In genomic region chr5:28157044-28157730, GRCm38 (mm10) we compare ENCODE assay signal across 32 mouse cellular contexts. TPM values are rescaled to one million over a fixed set of nuclear protein-coding genes. Genes with fewer than 3 reads are reported as not detected.
DNase-seq lines count a peak whose midpoint lies in the region; ATAC-seq and TF ChIP-seq lines count a peak whose summit lies in the region.
"Had no signal": no experiment of that assay in that cellular context is flagged by ENCODE, and none has a peak within 500 bp of the region (broad histone marks: within the 10 kb centered on the region; RNA-seq: fewer than 3 reads in every experiment).

No protein-coding gene starts in this region.

- no peaks in the 10 kb centered on the region for H3K9me3 ChIP-seq in lung, embryonic 14.5 days (ENCODE audit: low read depth, low read length)
- H3K9me3 ChIP-seq in midbrain, embryonic 13.5 days: no peaks in the 10 kb centered on the region
- H3K9me3 ChIP-seq: embryonic facial prominence, embryonic 12.5 days; forebrain, embryonic 12.5 days; heart, embryonic 12.5 days; hindbrain, embryonic 15.5 days; limb, embryonic 15.5 days; neural tube, embryonic 13.5 days had no signal

- TF ChIP-seq CTCF in lung, embryonic 14.5 days (IDR thresholded peaks at IDR 0.05; ENCODE audit: low read depth): no peak
- TF ChIP-seq CTCF in thymus, adult 2 months (IDR thresholded peaks at IDR 0.05; ENCODE audit: borderline replicate concordance, control insufficient read depth, extremely low read depth, insufficient read depth, low read length, poor library complexity): no peak

- DNase-seq in lung, embryonic 14.5 days: peak; percentile 26
- DNase-seq in lung, adult 18-20 months: no peak
- DNase-seq in embryo, embryonic 10.5 days (ENCODE audit: low spot score): peak; percentile 39
- no peak for DNase-seq in thymus, adult 2 months
- DNase-seq in kidney, postnatal 25 days: no peak
- no peak for DNase-seq in adrenal gland, postnatal 25 days
- DNase-seq: cerebellum, adult 11-12 months; cerebellum, postnatal 36 days; gastrocnemius, postnatal 25 days; heart, adult 18-20 months; heart, postnatal 14 days; kidney, adult 9 months; kidney, postnatal 36 days; lung, postnatal 4 days; retina, postnatal 1 day; right cerebral cortex, postnatal 25 days; spleen, adult 18-20 months; thymus, postnatal 4 days had no signal

- no peak overlapping the region for H3K9ac ChIP-seq in lung, embryonic 14.5 days
- no peak overlapping the region for H3K9ac ChIP-seq in midbrain, embryonic 13.5 days (replicated peaks)
- H3K9ac ChIP-seq: embryonic facial prominence, embryonic 12.5 days; forebrain, embryonic 12.5 days; heart, embryonic 12.5 days; hindbrain, embryonic 15.5 days; limb, embryonic 15.5 days; liver, embryonic 14.5 days; neural tube, embryonic 13.5 days had no signal

- 6% methylated on average over 9 of the region's 9 CpGs for WGBS in lung, embryonic 14.5 days
- 4% methylated on average over 9 of the region's 9 CpGs for WGBS in midbrain, embryonic 13.5 days
- 17% methylated on average over 9 of the region's 9 CpGs for WGBS in thymus, adult 2 months

- ATAC-seq in lung, embryonic 14.5 days (ENCODE audit: insufficient read depth): no peak
- no peak for ATAC-seq in midbrain, embryonic 13.5 days

- H3K4me1 ChIP-seq in lung, embryonic 14.5 days (ENCODE audit: insufficient read depth): no peaks in the 10 kb centered on the region
- H3K4me1 ChIP-seq in midbrain, embryonic 13.5 days (replicated peaks): peaks cover 34% of the 10 kb centered on the region
- no peaks in the 10 kb centered on the region for H3K4me1 ChIP-seq in thymus, adult 2 months (replicated peaks; ENCODE audit: control insufficient read depth, insufficient read depth, low read length)
- H3K4me1 ChIP-seq: embryonic facial prominence, embryonic 12.5 days had no signal

- no peak overlapping the region for H3K4me3 ChIP-seq in lung, embryonic 14.5 days (ENCODE audit: low read depth, low read length)
- no peak overlapping the region for H3K4me3 ChIP-seq in midbrain, embryonic 13.5 days (replicated peaks)
- no peak overlapping the region for H3K4me3 ChIP-seq in thymus, adult 2 months (ENCODE audit: control insufficient read depth, insufficient read depth, low read length)
- H3K4me3 ChIP-seq: erythroblast, embryonic 14.5 days; limb, embryonic 15.5 days; myocyte; neural tube, embryonic 13.5 days had no signal

- TF ChIP-seq POLR2A in thymus, adult 2 months (IDR thresholded peaks at IDR 0.05; ENCODE audit: control insufficient read depth, extremely low read depth, insufficient read depth, low read length, poor library complexity): no peak

- H3K27me3 ChIP-seq in lung, embryonic 14.5 days (ENCODE audit: insufficient read depth, low read length): peaks cover 75% of the 10 kb centered on the region
- peaks cover 80% of the 10 kb centered on the region for H3K27me3 ChIP-seq in midbrain, embryonic 13.5 days
- peaks cover 5% of the 10 kb centered on the region; the same call in 1 of the 2 replicates for H3K27me3 ChIP-seq in thymus, adult 2 months (ENCODE audit: control insufficient read depth, insufficient read depth, low read length)

- H3K27ac ChIP-seq in lung, embryonic 14.5 days (ENCODE audit: low read depth): no peak overlapping the region
- no peak overlapping the region; the same call in 1 of the 2 replicates for H3K27ac ChIP-seq in midbrain, embryonic 13.5 days
- no peak overlapping the region for H3K27ac ChIP-seq in thymus, adult 2 months (ENCODE audit: control insufficient read depth, insufficient read depth, low read length)
- H3K27ac ChIP-seq: embryonic facial prominence, embryonic 12.5 days; forebrain, embryonic 12.5 days; hindbrain, embryonic 15.5 days; limb, embryonic 15.5 days; liver, embryonic 14.5 days; neural tube, embryonic 13.5 days had no signal

- H3K36me3 ChIP-seq in lung, embryonic 14.5 days (ENCODE audit: insufficient read depth): no peaks in the 10 kb centered on the region
- no peaks in the 10 kb centered on the region for H3K36me3 ChIP-seq in midbrain, embryonic 13.5 days
- no peaks in the 10 kb centered on the region for H3K36me3 ChIP-seq in thymus, adult 2 months (ENCODE audit: control insufficient read depth, insufficient read depth, low read length)
- H3K36me3 ChIP-seq: embryonic facial prominence, embryonic 12.5 days; forebrain, embryonic 12.5 days; heart, embryonic 12.5 days; hindbrain, embryonic 15.5 days; limb, embryonic 15.5 days; neural tube, embryonic 13.5 days had no signal

- H3K4me2 ChIP-seq in lung, embryonic 14.5 days: no peak overlapping the region
- H3K4me2 ChIP-seq in midbrain, embryonic 13.5 days (replicated peaks): peak overlapping the region; percentile 50
- H3K4me2 ChIP-seq: neural tube, embryonic 13.5 days had no signal

RNA-seq across cellular contexts. Expression of gene En2, which starts 8.3 kb away (rescaled TPM):
- polyA plus RNA-seq in lung, embryonic 14.5 days (2014; fragmentation: Nextera tagmentation; extraction: Ambion mirVana): not detected in 2 replicates
- polyA plus RNA-seq in midbrain, embryonic 13.5 days (2015; fragmentation: Nextera tagmentation; extraction: Ambion mirVana): 1.9 and 2.2 TPM in 2 replicates
- 0.04 and 0.10 TPM in 2 replicates for polyA plus RNA-seq in thymus, adult 2 months (2012; rRNA removed)
- 0.24 TPM in 2 replicates for total RNA-seq in adrenal gland, postnatal 25 days (2021)
- total RNA-seq: heart, postnatal 14 days; megakaryocyte-erythroid progenitor cell, adult 5-6 weeks had no signal
- polyA plus RNA-seq: C2C12; embryonic facial prominence, embryonic 12.5 days; erythroblast, embryonic 14.5 days; forebrain, embryonic 12.5 days; heart, embryonic 12.5 days; intestine, embryonic 14.5 days; limb, embryonic 15.5 days; liver, embryonic 14.5 days; lung, embryonic 16.5 days; myocyte; neural tube, embryonic 13.5 days had no signal

Comparison
In these comparisons a context has a peak if more than half of its experiments do, and no peak if none do; other contexts are left out.
1. DNase-seq: peak in lung, embryonic 14.5 days (single experiment) and embryo, embryonic 10.5 days (single experiment); none in lung, adult 18-20 months (0 of 2), thymus, adult 2 months (single experiment), kidney, postnatal 25 days (0 of 2) and adrenal gland, postnatal 25 days (single experiment).